Mouse (Mus musculus) frontal cortex, adult (tissue): ENCODE data around the gene Ccdc27.

ENCODE experiments used
- ATAC-seq: cut with Nextera tagmentation; 2 replicates; pipeline ENCODE4 v1.9.2; 2017; ENCODE audit warnings: mild to moderate bottlenecking, moderate library complexity, mixed read lengths; ENCODE audit not compliant: low TSS enrichment

The Ccdc27 gene

DNA sequence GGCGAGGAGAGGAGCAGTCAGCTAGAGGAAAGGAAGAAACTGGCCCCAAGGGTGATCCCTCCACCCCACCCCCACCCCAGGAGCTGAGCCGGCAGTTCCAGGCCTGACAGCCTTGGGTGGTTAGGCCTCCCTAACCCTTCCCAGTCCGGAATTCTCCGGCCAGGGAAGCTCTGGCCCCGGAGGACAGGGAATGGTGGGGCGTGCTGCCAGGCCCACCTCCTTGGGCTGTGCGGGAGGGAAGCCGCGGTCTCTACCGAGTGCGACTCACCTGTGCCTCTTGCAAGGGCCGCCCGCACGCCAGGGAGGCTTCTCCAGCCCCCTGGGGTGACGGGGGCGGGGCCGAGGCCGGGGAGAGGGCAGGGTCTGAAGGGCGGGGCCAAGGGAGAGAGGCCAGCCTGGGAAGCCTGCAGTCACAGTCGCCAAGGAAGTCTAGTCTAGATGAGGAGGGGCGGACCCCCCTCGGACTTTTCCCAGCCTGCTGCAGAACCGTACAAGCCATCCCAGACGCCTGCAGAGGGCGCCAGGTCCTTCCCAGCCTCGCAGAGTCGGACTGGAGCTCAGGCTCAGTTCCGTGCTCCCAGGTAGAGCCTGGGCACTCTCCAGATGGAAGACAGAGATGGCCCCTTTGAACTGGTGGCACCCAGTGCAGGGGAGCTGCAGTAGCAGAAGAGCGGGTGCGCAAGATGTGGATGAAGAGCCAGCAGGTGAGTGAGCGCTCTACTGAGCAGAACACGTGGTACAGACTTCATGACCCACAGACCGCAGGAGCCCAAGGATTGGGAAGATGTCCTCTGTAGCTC is 16.6 kb downstream of the Ccdc27 start, which contains the start of gene Smim1:
Gene Smim1 (minus strand): TSS at position 590 of the 800 bp plus-strand sequence.
- ATAC-seq, result peak; percentile 39; the same call in 1 of the 2 replicates

DNA sequence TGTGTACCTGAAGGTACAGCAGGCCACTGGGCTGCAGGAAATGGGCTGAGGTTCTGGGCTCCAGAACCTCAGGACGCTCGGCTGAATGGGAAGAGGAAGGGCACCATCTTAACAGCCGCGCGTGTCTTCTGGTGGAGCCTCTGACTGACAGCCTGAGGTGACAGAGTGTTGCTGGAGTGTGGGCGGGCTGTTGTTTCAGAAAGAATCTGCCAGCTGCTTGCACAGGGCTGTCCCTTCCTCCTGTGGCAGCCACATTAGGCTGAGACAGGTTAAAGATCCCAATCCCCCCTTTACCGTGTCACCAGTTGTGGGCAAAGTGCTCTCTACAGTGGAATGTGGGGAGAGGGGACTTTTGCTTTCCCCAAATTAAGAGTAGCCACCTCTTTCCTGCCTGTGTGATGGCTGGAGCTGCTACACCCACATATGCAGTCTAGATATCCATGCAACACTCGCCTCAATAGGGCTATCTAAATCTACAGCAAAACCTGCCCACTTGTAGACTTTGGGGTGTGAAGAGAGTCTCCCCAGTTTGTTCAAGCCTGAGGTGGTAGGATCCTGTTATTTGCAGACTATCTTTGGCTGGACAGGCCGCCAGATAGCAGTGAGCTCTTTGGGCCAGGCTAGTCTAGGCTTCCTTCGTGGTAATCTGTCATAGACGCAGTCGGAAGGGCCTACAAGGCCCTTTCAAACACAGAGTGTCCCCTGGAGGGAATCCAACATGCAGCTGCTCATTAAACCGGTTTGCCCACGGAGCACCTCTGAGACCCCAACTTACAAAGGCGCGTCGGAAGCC is 17.6 kb downstream of the Ccdc27 start:
- ATAC-seq, result peak; percentile 51

DNA sequence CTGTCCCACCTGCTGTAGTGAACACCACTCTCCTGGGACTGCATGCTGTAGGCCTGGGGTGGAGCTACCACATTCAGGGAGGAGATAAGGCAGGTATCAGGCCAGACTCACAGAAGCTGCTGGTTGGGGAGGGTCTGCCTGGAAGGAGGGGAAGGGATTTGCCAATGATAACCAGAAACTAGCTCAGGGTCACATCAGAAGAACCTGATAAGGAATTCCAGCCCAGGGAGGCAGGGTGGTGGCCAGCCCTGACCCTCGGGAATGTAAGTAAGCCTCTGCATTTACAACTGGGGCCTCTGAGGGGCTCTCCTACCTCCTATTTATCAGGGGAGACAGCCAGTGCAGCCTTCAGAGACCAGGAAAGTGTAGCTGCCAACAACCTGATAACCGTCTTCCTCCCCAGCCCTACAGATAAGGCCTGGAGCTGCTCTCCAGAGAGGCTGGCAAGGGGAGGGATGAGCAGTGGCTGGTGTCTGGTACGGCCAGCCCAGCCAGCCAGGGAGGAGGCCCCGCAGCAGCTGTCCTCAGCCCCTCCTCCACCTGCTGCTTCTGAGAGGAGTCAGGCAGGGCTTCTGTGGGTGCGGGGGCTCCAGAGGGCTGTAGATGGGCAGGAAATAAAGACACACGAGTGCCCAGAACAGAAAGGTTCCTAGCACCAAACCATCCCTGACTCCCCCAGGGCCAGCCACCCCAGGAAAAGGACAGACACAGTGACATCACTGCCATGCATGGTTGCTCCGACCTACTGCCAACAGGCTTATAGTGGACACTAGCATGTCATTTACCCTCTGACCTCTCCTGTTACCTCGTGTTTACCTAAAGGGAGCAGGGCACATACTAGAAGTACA is 18.5 kb downstream of the Ccdc27 start:
- peak; percentile 21; the same call in 1 of the 2 replicates for ATAC-seq

DNA sequence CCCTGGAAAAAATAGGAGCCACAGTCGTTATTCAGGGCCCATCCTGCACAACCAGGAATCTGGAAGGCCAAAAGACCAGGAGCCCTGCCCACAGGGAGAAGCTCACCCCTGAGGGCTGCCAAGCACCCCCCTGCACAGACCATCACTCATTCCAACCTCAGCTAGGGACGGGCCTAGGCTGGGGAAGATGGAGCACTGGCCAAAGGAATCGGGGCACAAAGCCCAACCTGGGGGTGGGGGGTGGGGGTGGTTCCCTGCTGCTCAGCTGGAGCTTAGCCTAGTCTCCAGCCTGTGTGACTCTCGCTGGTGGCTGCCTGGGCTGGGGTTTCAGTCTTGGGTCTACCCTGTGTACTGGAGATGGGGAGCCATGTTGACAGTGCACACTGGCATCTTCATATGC is 19.6 kb downstream of the Ccdc27 start:
- no peak for ATAC-seq

DNA sequence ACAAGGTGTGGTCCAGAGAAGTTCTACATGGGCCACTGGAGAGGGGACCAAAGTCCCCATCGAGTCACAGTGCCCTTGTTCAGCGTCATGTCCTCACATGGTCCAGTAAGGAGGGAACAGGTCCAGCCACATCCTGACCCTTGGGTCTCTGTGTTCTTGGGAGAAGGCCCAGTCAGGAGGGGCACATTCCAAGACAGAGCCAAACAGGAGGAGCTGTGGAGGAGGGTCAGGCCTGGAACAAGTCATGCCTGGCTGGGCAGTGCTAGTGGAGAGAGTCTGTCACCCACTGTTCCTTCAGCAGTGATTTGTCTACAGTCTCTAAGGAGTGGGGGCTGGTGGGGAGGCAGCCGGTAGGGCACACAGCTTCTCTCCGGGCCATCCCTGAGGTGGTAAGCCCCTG is 20.1 kb downstream of the Ccdc27 start:
- ATAC-seq, result no peak

DNA sequence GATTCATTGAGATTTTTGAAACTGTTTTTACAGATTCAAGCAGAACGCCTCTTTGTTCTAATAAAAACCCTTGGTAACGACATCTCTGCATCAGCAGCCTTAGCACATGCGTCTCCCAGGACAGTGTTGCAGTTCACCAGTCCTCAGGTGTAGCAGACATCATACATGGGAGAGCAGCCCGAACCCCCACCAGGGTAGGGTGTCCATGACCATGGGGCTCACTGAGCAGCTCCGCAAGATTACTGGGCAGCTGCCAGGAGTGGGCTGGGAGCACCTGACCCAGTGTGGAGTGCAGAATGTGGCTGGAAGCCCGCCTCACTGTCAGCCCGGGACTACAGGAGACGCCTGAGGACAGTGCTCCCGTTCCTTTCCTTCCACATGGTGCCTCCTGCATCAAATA is 21.0 kb downstream of the Ccdc27 start:
- no peak for ATAC-seq

DNA sequence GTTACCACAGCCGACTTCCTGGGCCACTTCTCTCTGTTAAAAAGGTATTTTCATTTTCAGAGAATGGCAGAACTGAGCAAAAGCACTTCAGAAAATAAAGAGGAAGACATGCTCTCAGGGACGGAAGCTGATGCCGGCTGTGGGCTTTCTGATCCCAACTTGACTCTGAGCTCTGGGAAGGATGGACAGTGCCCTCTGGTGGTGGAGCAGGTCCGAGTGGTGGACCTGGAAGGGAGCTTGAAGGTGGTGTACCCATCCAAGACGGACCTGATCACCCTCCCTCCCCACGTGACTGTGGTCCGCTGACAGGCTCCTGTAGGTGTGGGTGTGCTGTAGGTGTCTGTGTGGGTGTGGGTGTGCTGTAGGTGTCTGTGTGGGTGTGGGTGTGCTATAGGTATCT is 22.9 kb downstream of the Ccdc27 start:
- ATAC-seq, result 0 out of 2 replicates have a peak, but pooled peaks have one; percentile 24

DNA sequence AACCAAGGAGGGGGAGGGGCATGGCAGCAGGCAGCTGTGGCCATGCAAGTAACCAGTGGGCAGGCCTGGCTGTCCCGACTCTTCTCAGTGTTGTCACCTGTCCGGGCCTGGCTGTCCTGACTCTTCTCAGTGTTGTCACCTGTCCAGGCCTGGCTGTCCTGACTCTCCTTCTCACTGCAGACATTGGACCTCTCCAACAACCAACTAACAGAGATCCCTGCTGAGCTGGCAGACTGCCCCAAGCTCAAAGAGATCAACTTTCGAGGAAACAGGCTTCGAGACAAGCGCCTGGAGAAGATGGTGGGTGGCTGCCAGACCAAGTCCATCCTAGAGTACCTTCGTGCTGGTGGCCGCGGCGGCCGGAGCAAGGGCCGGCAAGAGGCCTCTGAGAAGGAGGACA is 27.0 kb downstream of the Ccdc27 start:
- ATAC-seq, result no peak

DNA sequence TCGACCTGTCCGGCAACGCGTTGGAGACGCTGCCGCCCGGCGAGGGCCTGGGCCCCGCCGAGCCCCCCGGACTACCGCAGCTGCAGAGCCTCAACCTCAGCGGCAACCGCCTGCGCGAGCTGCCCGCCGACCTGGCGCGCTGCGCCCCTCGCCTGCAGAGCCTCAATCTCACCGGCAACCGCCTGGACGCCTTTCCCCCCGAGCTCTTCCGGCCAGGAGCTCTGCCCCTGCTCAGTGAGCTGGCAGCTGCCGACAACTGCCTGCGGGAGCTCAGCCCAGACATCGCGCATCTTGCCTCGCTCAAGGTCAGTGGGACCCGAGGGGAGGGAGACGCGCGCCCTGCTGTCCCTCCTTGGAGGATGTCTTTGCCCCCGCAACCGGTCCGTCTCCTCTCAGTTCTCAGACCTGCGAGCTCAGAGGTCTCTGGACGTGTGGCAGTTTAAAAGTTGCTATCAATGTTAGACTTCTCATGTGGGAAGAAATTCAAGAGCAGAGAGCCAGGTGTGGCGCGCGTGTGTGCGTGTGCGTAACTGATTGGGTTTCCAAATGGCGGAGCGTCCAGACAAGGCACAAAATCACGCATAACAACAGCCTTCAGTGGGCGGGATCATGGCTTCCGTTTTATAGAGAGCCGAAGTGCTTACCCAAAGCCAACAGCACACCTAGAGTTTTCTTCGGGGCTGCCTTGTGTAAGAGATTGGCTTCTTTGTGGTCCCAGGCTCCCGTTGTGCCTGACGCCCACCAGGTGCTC is 30.2 kb downstream of the Ccdc27 start:
- ATAC-seq, result no peak

DNA sequence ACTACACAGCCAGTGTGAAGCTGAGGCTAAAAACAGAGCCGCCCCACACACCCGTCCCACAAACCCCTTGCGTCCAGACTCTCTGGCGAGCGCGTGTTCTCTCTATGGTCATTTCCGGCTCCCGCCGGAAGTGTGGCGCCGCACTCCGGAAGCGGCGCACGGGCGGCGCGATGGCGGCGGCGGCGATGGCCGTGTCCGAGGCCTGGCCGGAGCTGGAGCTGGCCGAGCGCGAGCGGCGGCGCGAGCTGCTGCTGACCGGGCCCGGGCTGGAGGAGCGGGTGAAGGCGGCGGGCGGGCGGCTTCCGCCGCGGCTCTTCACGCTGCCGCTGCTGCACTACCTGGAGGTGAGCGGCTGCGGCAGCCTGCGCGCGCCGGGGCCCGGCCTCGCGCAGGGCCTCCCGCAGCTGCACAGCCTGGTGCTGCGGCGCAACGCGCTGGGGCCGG is 30.8 kb downstream of the Ccdc27 start, which contains the start of gene Lrrc47:
Gene Lrrc47 (plus strand): TSS at position 86 of the 444 bp plus-strand sequence.
- peak; percentile 93 for ATAC-seq

DNA sequence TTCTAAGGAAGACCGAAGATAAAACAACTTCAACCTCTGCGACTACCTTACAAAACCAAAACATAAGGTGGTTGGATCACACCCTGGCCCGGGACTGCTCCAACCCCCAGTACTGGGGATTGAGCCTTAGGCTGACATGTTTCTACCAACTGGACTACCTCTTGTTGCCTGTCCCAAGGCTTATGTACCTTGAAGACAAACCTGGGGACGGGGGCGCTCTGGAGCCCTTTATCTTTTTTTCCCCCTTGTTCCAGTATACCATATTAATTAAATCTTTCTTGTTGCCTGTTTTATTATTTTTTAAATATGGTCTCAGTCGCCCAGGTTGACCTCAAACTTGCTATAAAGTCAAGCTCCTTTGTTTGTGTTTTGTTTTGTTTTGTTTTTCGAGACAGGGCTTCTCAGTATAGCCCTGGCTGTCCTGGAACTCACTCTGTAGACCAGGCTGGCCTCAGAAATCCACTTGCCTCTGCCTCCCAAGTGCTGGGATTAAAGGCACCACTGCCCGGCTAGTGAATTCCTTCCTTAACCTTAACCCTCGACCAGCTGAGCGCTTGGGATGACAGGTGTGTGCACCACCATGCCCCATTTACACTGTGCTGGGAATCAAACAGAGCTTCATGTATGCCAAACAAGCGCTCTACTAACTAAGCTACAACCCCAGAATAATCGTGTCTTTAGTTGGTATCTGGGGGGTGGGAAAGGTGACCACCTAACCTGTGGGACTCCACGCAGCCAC is 31.4 kb downstream of the Ccdc27 start:
- peak; percentile 18; the same call in 1 of the 2 replicates for ATAC-seq

DNA sequence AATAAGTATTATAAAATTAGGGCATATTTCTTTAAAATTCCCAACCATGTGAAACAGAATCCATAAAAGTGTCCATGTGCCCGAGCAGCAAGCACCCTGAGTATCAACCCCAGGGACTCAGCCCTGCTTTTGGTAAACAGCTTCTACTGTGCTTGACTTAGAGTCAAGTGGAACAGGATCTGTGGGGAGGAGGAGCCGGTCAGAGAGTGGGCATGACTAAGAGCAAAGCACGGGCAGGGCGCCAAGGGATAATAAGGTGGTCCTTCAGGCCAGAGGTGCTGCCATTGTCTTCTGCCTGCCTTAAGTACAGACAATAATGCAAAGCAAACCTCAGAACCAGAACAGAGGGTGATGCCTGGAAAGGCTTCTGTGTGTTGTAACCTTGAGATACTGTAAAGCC is 34.7 kb downstream of the Ccdc27 start:
- ATAC-seq, result no peak

DNA sequence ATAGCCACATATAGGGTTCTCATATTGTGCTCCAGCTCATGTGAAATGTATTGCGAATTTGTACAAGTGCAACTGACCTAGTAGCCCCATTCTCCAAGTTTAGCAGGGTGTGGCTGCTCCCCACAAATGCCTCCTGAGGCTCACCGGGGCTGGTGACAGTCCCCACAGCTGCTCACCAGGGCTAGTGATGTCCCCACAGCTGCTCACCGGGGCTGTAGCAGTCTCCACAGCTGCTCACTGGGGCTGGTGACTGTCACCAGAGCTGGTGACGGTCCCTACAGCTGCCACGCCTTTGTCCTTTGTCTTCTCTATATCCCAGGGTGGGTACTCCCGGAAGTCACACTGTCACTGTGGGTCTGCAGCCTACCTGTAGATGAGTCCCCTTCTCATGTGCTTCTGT is 36.2 kb downstream of the Ccdc27 start:
- ATAC-seq, result no peak

DNA sequence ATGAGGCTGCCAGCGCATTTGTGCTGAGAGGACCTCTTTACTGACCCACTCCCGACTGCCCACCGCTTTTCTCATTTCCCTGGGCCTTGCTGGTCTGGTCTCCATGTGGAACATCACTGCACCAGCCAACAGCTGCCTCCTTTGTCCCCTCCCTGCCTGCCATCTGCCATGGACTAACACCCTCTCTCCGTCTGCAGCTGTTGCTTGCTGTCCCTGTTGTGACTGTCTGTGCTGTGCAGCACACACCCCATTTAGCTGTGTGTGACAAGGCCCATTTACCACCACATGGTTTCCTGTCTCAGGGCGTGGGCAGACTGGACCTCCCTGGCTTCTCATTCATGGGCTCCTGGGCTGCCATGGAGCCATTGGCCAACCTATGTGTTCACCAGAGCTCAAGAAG is 37.0 kb downstream of the Ccdc27 start:
- ATAC-seq, result 0 out of 2 replicates have a peak, but pooled peaks have one; percentile 48

DNA sequence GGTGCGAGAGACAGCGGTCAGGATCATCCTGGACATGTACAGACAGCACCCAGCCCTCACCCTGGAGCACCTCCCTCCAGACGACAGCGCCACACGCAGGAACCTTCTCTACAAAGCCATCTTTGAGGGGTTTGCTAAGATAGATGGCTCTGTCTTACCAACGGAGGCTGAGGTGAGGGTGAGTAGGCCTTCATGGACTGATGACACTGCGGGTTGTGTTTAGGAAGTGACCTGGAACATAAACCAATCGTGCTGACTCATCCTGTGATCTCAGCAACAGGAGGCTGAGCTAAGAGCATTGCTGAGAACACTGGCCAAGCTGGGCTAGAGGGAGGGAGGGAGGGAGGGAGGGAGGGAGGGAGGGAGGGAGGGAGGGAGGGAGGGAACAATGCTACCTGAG is 49.0 kb downstream of the Ccdc27 start:
- no peak for ATAC-seq

DNA sequence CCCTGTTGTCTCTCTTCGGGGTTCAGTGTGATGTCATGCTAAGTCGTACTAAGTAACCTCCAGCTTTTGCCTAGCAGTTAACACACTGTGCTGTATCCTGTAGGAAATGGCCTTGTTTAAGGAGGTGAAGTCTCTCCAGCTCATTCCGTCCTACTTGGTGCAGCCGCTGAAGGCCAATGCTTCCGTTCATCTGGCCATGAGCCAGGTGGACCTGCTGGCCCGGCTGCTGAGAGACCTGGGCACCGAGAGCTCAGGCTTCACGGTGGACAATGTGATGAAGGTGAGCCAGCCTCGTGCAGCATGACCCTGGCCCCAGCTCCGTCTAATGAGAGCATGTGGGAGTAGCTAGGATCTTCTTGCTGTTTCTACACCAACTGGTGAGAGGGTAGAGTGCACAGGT is 49.8 kb downstream of the Ccdc27 start:
- ATAC-seq, result no peak

DNA sequence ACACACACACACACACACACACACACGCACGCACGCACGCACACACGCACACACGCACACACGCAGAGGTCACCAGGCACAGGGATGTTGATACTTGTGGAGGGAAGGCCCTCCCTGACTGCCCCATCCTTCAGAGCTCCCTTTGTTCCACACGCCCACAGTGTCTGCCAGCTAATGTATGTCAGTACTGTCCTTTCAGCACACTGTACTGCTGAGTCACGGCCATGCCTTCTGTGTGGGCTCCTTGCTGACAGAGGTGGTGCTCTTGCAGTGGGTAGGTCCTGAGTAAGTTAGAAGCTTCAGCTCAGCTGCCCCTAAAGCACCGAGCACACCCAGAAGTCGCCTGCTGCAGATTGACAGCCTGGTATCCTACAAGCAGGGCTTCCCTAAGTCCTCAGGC is 62.0 kb downstream of the Ccdc27 start:
- ATAC-seq, result peak; percentile 80; the same call in 1 of the 2 replicates

DNA sequence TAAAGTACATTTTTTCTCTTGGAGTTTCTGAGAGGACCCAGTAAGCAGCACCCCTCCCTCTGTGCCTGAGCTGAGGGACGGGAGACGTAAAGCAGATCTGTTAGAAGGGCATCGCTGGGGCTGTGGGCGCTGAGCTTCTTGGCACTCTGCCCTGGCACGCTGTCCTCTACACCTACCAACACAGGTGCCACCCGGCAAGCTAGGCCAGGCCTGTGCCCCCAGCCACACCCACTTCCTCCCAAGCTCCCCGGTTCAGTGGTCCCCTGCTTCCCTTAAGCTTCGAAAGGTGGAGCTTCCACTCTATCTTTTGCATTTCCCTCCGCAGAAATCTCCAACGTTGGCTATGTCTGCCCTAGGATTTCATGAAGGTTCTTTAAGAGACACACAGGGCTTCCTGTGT is 63.2 kb downstream of the Ccdc27 start:
- ATAC-seq, result no peak
